Mouse (Mus musculus) heart, embryonic 13.5 days (tissue): ENCODE results near the gene Cdk2ap1. TPM values are rescaled to one million over a fixed set of nuclear protein-coding genes. Genes with fewer than 3 reads are reported as not detected.

ENCODE experiments used
- polyA plus RNA-seq: library from polyadenylated mRNA; unstranded; fragments of >200 nt; fragmentation: Nextera tagmentation; extraction: Ambion mirVana; gene quantifications from 2 replicates; pipeline ENCODE4 v1.2.1, GENCODE M21; 2015

The Cdk2ap1 gene
- polyA plus RNA-seq, 1 experiment from 2014 or later, result 20.5 TPM

Other genes with a start within 250 kb of the Cdk2ap1 start
- 68.5 and 70.8 TPM in 2 replicates for gene Arl6ip4, start 247.0 kb downstream of the Cdk2ap1 start, polyA plus RNA-seq
- 5.1 and 6.6 TPM in 2 replicates for gene Pitpnm2, start 113.3 kb downstream of the Cdk2ap1 start, polyA plus RNA-seq
- gene Mphosph9, start 35.1 kb downstream of the Cdk2ap1 start, polyA plus RNA-seq, result 10.2 and 13.6 TPM in 2 replicates
- gene 2810006K23Rik, start 35.0 kb downstream of the Cdk2ap1 start, polyA plus RNA-seq, result 18.5 and 19.5 TPM in 2 replicates
- gene Sbno1, start 62.9 kb upstream of the Cdk2ap1 start, polyA plus RNA-seq, result 54.3 and 64.1 TPM in 2 replicates
- 26.7 and 34.4 TPM in 2 replicates for gene Kmt5a, start 76.8 kb upstream of the Cdk2ap1 start, polyA plus RNA-seq
- gene Rilpl2, start 115.3 kb upstream of the Cdk2ap1 start, polyA plus RNA-seq, result 12.3 and 14.8 TPM in 2 replicates
- 22.9 and 23.9 TPM in 2 replicates for gene Snrnp35, start 120.1 kb upstream of the Cdk2ap1 start, polyA plus RNA-seq
- gene Rilpl1, start 168.3 kb upstream of the Cdk2ap1 start, polyA plus RNA-seq, result 21.8 and 23.1 TPM in 2 replicates
- 396 and 446 TPM in 2 replicates for gene Tmed2, start 177.6 kb upstream of the Cdk2ap1 start, polyA plus RNA-seq
- gene Ddx55, start 189.8 kb upstream of the Cdk2ap1 start, polyA plus RNA-seq, result 8.7 and 8.8 TPM in 2 replicates
- gene Eif2b1, start 216.0 kb upstream of the Cdk2ap1 start, polyA plus RNA-seq, result 60.8 and 62.0 TPM in 2 replicates
- gene Gtf2h3, start 216.1 kb upstream of the Cdk2ap1 start, polyA plus RNA-seq, result 27.6 and 32.2 TPM in 2 replicates